Mouse (Mus musculus): Measurements from ENCODE around the gene Foxd4.

- TF ChIP-seq CTCF (IDR thresholded peaks at IDR 0.05; ENCODE audit: control insufficient read depth, insufficient read depth, low read length) (no peak), POLR2A (IDR thresholded peaks at IDR 0.05; ENCODE audit: borderline replicate concordance, control insufficient read depth, low read depth, low read length) (no peak)
Observed at GRCm38 (mm10) chr19:24881237-24881636, 19.8 kb downstream of the Foxd4 start.

All from bone marrow, adult 2 months (tissue).